Mouse (Mus musculus) liver, embryonic 11.5 days (tissue): ENCODE data around the gene Csnk1e. TPM values are rescaled to one million over a fixed set of nuclear protein-coding genes. Genes with fewer than 3 reads are reported as not detected.
A peak's percentile ranks its signal among the peaks of the same experiment; 100 is the strongest.

ENCODE experiments used
- ATAC-seq: fragments of 200-750 bp; cut with Nextera tagmentation; replicated peaks from 2 replicates; pipeline ENCODE4 v1.8.0; 2017; ENCODE audit warnings: moderate number of reproducible peaks, mild to moderate bottlenecking, moderate TSS enrichment, moderate library complexity; ENCODE audit not compliant: low FRiP score
- DNase-seq: peaks from one replicate; pipeline ENCODE4 v3.0.0-alpha.2; 2017; ENCODE audit warnings: low spot score
- H3K27ac ChIP-seq: fragments of 300-500 bp; sonication (generic); 2 replicates; pipeline ENCODE4 v1.5.1; 2014; ENCODE audit warnings: mild to moderate bottlenecking, low read depth, low read length, control low read depth
- H3K27me3 ChIP-seq: fragments of 300-500 bp; sonication (generic); replicated peaks from 2 replicates; pipeline ENCODE4 v1.6.1; 2014; ENCODE audit warnings: low read length, mixed read lengths; ENCODE audit not compliant: control insufficient read depth, insufficient read depth
- H3K36me3 ChIP-seq: fragments of 300-500 bp; sonication (generic); 2 replicates; pipeline ENCODE4 v1.6.1; 2014; ENCODE audit warnings: mild to moderate bottlenecking, low read length, moderate library complexity, mixed read lengths; ENCODE audit not compliant: control insufficient read depth, insufficient read depth
- H3K4me1 ChIP-seq: fragments of 300-500 bp; sonication (generic); replicated peaks from 2 replicates; pipeline ENCODE4 v1.6.1; 2014; ENCODE audit warnings: low read length, mixed read lengths; ENCODE audit not compliant: control insufficient read depth, insufficient read depth
- H3K4me2 ChIP-seq: fragments of 300-500 bp; sonication (generic); 2 replicates; pipeline ENCODE4 v1.6.1; 2014; ENCODE audit warnings: mild to moderate bottlenecking, control low read depth, moderate library complexity
- H3K4me3 ChIP-seq: fragments of 300-500 bp; sonication (generic); 2 replicates; pipeline ENCODE4 v1.5.1; 2014; ENCODE audit warnings: low read depth, low read length, control low read depth
- H3K9ac ChIP-seq: fragments of 300-500 bp; sonication (generic); 2 replicates; pipeline ENCODE4 v1.6.1; 2014; ENCODE audit warnings: low read depth, low read length, control low read depth
- H3K9me3 ChIP-seq: fragments of 300-500 bp; sonication (generic); 2 replicates; pipeline ENCODE4 v1.6.1; 2016; ENCODE audit warnings: low read length, inconsistent platforms, mixed read lengths; ENCODE audit not compliant: control insufficient read depth
- WGBS: fragments of 180-500 bp; shearing (Covaris S2); extraction: QIAGEN DNeasy Blood & Tissue Kit; methylation state at CpG from one replicate; pipeline ENCODE4 v1.1.7; 2014; 5-methylcytosine and 5-hydroxymethylcytosine counted together
- polyA plus RNA-seq: library from polyadenylated mRNA; unstranded; fragments of >200 nt; fragmentation: Nextera tagmentation; extraction: Ambion mirVana; gene quantifications from 2 replicates; pipeline ENCODE4 v1.2.1, GENCODE M21; 2014

The Csnk1e gene
- polyA plus RNA-seq, 1 experiment from 2014 or later = 42.5 TPM

GRCm38 (mm10) chr15:79391447-79392093 lies 63.8 kb downstream of the Csnk1e start:
- H3K9ac ChIP-seq = no peak overlapping the region; the same call in 1 of the 2 replicates
- 53% methylated on average over 7 of the region's 7 CpGs for WGBS
- DNase-seq (no peak), ATAC-seq (no peak)
- no peaks in the 10 kb centered on the region for H3K27me3 ChIP-seq
- H3K36me3 ChIP-seq = no peaks in the 10 kb centered on the region
- peak overlapping the region; percentile 23; the same call in 1 of the 2 replicates for H3K27ac ChIP-seq
- H3K9me3 ChIP-seq = no peaks in the 10 kb centered on the region
- H3K4me1 ChIP-seq = peaks cover 53% of the 10 kb centered on the region
- no peak overlapping the region for H3K4me3 ChIP-seq
- H3K4me2 ChIP-seq = no peak overlapping the region

DNA sequence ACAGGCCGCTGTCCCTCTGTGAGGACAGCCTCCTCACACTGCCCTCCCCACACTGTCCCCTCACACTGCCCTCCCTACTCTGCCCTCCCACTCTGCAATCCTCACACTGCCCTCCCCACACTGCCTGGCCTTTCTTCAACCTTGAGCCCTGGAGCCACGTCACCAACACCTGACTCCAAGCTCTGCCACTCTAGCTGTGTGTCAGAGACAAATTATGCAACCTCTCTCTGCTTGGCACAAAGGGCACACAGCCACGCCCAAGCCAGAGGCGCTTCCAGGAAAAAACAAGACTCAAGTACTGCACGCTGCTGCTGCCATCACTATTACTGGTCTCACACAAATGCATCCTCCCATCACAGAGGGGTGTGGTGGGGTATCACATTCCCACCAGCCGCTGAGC lies 64.9 kb downstream of the Csnk1e start:
- no peak overlapping the region for H3K27ac ChIP-seq
- no peaks in the 10 kb centered on the region for H3K36me3 ChIP-seq
- H3K4me1 ChIP-seq = peaks cover 44% of the 10 kb centered on the region
- no peak overlapping the region for H3K4me2 ChIP-seq
- no peaks in the 10 kb centered on the region for H3K27me3 ChIP-seq
- WGBS = 75% methylated on average over 6 of the region's 6 CpGs
- DNase-seq = no peak
- H3K9ac ChIP-seq = no peak overlapping the region
- no peak overlapping the region for H3K4me3 ChIP-seq
- no peak for ATAC-seq
- H3K9me3 ChIP-seq = no peaks in the 10 kb centered on the region

DNA sequence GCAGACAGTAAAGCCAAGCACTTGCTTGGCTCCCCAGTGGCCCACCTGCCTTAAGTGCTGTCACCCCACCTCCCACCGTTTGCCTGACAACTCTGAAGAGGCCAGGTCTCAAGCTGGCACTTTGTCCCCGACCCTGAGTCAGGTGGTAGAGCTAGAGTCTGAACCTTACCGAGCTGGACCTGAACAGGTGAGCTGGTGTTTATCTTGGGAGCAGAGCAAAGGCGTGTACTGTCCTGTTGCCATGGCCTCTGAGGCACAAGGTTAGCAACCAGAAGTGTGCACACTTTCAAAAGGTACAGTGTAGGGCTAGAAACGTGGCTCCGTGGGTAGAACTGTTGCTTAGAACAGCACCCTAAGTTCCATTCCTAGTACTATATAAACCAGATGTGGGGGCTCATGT lies 67.2 kb downstream of the Csnk1e start:
- Histone ChIP-seq H3K9me3 (no peaks in the 10 kb centered on the region), H3K9ac (no peak overlapping the region), H3K4me1 (peaks cover 35% of the 10 kb centered on the region), H3K27ac (no peak overlapping the region), H3K36me3 (0 out of 2 replicates have a peak, but pooled peaks cover 3% of the 10 kb centered on the region), H3K27me3 (no peaks in the 10 kb centered on the region), H3K4me3 (no peak overlapping the region), H3K4me2 (no peak overlapping the region)
- WGBS = 69% methylated on average over 6 of the region's 6 CpGs
- DNase-seq = no peak
- ATAC-seq = no peak

GRCm38 (mm10) chr15:79387611-79388010 lies 67.8 kb downstream of the Csnk1e start:
- 0 out of 2 replicates have a peak, but pooled peaks cover 3% of the 10 kb centered on the region for H3K36me3 ChIP-seq
- DNase-seq = no peak
- no peaks in the 10 kb centered on the region for H3K9me3 ChIP-seq
- no peak overlapping the region for H3K4me3 ChIP-seq
- 59% methylated on average over 7 of the region's 7 CpGs for WGBS
- H3K9ac ChIP-seq = no peak overlapping the region
- no peak for ATAC-seq
- no peak overlapping the region for H3K27ac ChIP-seq
- H3K27me3 ChIP-seq = no peaks in the 10 kb centered on the region
- no peak overlapping the region for H3K4me2 ChIP-seq
- H3K4me1 ChIP-seq = peaks cover 33% of the 10 kb centered on the region

- ATAC-seq (no peak), DNase-seq (no peak)
- no peak overlapping the region for H3K4me2 ChIP-seq
- H3K27ac ChIP-seq = no peak overlapping the region
- H3K27me3 ChIP-seq = no peaks in the 10 kb centered on the region
- WGBS = 52% methylated on average over 6 of the region's 6 CpGs
- H3K9me3 ChIP-seq = no peaks in the 10 kb centered on the region
- H3K9ac ChIP-seq = no peak overlapping the region
- 0 out of 2 replicates have a peak, but pooled peaks cover 3% of the 10 kb centered on the region for H3K36me3 ChIP-seq
- H3K4me3 ChIP-seq = no peak overlapping the region
- peaks cover 31% of the 10 kb centered on the region for H3K4me1 ChIP-seq
Observed at GRCm38 (mm10) chr15:79387081-79387480, 68.3 kb downstream of the Csnk1e start.

GRCm38 (mm10) chr15:79381644-79382043 lies 73.7 kb downstream of the Csnk1e start:
- DNase-seq (no peak), ATAC-seq (no peak)
- whole genome bisulfite sequencing = 83% methylated on average over 9 of the region's 9 CpGs
- H3K4me1 ChIP-seq = no peaks in the 10 kb centered on the region
- no peak overlapping the region for H3K4me2 ChIP-seq
- H3K4me3 ChIP-seq = no peak overlapping the region
- no peak overlapping the region for H3K27ac ChIP-seq
- no peaks in the 10 kb centered on the region for H3K9me3 ChIP-seq
- no peaks in the 10 kb centered on the region for H3K27me3 ChIP-seq
- H3K9ac ChIP-seq = no peak overlapping the region
- peaks cover 9% of the 10 kb centered on the region for H3K36me3 ChIP-seq

DNA sequence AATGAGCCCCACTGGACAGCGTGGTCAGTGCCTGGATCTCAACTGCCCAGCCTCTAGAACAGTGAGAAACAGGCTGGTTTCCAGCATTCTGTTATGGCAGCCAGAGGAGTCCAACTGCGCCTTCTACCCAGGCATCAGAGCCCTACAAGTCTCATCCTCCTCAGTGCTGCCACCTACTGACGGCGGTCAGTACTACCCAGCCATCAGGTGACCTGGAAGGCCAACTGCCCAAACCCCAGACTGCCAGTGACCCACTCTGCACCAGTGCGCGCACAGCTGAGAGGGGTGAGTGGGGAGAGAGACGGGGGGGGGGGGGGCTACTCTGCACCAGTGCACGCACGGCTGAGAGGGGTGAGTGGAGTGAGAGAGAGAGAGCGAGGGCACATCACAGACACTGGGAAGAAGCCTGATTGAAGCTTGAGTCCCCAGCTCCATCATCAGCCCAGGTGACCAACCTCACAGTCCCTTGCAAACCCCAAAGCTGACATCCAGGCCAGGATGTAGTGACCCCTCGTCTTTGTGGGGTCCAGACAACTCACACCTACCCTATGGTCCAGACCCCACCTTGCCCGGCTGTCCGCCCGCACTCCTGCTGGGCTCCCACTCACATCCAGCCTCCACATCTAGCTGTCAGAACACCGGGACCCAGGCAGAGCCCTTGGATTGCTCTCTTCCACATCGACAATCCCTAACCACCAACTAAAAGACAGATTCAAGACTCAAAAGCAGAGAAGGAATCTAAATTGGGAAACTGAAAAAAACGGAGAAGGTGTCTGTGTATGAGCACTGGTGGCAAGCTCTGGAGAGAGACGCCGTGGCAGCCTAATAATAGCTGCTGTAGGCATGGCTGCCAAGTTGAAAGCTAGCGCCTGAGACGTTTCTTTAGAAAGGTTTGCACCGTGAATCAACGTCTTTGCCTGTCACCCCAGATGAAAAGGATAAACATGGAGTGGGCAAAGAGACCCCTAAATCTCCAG lies 74.6 kb downstream of the Csnk1e start:
- H3K27ac ChIP-seq = no peak overlapping the region

DNA sequence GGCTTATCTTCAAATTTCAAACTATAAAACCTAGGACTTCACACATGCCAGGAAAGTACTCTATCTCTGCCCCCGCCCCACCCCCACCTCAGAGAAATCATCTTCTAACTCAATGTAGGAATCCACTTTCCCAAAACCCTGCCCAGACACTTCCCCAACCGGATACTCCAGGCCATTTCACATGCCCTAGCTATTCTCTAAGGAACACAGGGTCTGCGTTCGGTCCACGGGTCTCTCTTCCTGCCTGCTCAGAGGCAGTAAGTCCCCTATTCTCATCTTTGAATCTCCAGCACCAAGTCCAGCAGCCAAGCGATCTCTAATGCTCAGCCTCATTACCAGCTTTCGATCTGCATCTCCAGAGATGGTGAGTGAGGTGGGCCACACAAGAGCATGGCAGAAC lies 75.7 kb downstream of the Csnk1e start:
- WGBS = 86% methylated on average over 7 of the region's 7 CpGs
- Histone ChIP-seq H3K9ac (no peak overlapping the region), H3K9me3 (no peaks in the 10 kb centered on the region), H3K27me3 (no peaks in the 10 kb centered on the region), H3K27ac (no peak overlapping the region), H3K36me3 (peaks cover 16% of the 10 kb centered on the region), H3K4me3 (no peak overlapping the region), H3K4me2 (no peak overlapping the region), H3K4me1 (no peaks in the 10 kb centered on the region)
- no peak for ATAC-seq
- DNase-seq = no peak

More for the DNA sequence above, 74.6 kb downstream of the Csnk1e start:
- H3K27me3 ChIP-seq = no peaks in the 10 kb centered on the region
- WGBS = 53% methylated on average over 23 of the region's 23 CpGs
- no peak overlapping the region for H3K4me3 ChIP-seq
- peak; percentile 54 for ATAC-seq
- no peaks in the 10 kb centered on the region for H3K4me1 ChIP-seq
- H3K9ac ChIP-seq = no peak overlapping the region
- H3K9me3 ChIP-seq = no peaks in the 10 kb centered on the region
- peaks cover 16% of the 10 kb centered on the region for H3K36me3 ChIP-seq
- no peak overlapping the region for H3K4me2 ChIP-seq
- DNase-seq = peak; percentile 74
